Mouse (Mus musculus): ENCODE data around the gene Rbbp6.
A peak's percentile ranks its signal among the peaks of the same experiment; 100 is the strongest.

Rbbp6 gene

DNA sequence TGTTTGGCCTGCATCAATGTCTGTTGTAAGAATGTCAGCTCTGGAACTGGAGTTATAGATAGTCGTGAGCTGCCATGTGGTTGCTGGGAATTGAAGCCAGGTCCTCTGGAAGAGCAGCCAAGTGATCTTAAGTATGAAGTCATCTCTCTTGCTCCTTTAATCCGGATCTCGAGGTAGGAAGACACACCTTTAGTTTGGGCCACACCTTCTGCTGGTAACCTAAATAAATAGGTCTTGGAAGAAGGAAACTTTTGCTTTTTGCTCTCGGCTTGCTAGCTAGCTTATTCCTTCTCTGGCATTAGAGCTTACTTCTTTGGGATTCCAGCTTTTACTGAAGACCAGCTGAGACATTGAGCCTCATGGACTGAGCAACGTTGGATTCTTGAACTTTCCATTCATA lies at the start of gene Rbbp6:
TSS of gene Rbbp6 (plus strand) at position 301 of the 400 bp plus-strand sequence.
- DNase-seq (ENCODE audit: low spot score), result no peak

DNA sequence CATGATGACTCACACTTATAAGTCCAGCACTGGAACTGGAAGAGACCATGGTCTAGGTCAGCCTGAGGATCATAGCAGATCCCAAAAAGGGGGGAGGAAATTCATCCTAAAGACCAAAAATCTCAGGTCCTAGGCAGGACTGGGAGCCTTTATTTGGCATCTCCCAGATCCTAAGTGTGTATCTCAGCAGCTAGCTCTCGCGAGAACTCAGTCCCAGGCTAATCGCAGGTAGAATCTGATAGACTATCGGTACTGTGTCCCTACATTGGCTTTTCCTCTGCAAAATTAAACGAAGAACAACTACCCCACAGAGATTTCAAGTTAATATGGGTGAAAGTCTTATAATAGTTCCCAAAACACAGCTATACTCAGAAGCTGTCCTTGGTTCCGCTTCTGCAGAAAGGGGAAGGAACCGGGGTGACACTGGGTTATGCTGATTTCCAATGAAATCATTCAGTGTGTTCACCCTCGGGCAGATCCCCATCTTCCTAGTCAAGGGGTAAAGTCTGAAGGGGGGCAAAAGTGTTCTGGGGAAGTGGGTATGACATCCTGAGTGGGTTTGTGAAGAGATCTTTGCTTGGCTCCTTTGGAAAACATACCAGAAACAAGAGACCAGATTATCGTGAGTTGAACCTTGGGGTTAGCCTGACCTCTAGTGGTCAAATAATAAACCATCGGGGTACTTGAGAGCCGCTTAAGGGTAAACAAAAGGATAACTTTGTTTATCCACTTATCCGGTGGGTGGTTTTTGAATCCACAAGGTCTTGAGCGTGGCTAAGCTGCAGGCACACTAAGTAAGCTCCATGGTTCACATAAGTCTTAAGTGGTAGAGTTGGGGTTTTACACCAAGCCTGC lies 45.5 kb upstream of the Rbbp6 start:
- peak; percentile 61 for DNase-seq (ENCODE audit: low spot score)

DNA sequence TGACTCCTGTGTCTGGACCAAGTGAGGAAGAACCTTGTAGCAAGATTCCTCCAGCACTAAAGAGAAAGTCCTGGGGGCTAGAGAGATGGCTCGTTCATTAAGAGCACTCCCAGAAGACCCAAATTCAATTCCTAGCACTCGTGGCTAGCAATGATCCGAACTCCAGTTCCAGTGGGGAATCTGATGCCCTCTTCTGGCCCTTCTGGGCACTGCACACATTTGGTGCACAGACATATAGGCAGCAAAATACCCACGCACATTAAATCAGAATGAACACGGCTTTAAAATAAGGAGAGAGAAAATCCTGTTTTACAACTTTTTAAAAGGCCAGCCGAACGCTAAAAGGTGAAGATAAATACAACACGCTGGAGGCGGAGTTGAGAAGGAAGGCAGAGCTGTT lies 43.9 kb upstream of the Rbbp6 start:
- DNase-seq (ENCODE audit: low spot score), result no peak

DNA sequence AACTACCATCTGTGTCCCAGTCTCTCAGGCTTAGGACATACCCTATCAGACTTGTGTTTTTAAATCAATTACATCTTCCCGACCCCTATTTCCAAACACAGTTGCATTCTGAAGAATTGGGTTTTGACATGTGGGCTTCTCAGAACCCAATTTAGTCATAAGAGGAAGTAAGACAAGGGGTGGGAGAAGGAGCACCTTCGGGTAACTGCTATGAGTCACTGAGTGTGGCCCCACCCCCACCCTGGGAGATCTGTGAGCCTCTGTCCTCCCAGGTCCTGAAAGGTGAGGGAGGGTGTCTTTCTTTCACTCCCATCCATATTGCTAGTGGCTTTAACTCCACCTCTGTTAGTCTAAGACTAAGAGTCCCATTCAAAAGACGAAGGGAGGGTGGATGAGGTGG lies 41.2 kb upstream of the Rbbp6 start:
- no peak for DNase-seq (ENCODE audit: low spot score)

DNA sequence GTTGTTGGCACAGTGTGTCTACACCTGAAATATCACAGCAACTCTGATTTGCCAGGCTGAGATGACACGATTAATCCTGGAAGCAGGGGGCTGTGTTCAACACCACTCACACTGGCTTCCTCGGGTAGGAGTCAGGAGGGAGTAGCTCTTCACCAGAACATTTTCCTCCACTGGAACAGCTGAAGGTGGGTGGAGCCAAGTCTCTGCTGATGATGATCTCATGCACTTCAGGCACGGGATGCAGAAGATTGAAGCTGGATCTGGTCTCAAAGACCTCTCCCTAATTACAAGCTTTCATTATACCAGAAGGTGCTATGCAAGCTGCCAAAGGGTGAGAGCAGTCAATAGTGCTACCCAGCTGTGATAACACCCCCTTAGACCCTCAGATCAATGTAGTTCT lies 35.0 kb upstream of the Rbbp6 start:
- no peak for DNase-seq (ENCODE audit: low spot score)

DNA sequence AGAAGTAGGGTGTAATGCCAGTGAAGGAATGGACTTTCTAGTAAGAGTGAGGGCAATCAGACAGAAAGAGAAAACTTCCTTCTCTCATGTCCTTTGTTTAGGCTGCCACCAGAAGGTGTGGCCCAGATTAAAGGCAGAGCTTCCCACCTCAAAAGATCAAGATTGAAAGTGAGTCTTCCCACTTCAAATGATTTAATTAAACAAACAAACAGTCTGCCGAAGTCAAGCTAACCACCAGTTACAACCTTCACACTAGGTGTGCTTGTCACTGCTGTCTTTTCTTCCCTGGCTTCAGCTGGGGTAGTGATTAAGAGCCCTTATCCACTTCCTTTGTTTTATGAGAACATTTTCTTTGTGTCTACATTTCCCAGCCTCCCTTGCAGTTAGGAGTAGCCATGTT lies 33.3 kb upstream of the Rbbp6 start:
- no peak for DNase-seq (ENCODE audit: low spot score)

DNA sequence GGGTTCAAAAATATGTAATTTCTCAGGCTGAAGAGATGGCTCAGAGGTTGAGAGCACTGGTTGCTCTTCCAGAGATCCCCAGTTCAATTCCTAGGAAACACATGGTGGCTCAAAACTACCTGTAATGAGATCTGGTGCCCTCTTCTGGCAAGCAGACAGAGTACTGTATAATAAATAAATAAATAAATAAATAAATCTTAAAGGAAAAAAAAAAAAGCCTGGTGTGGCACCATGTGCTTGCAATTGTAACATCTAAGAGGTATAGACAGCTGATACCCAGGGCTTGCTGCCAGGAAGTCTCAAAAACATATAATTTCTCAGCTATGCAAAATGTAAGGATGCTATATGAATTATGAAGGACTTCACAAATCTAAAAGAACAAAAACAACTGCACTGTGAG lies 28.9 kb upstream of the Rbbp6 start:
- DNase-seq (ENCODE audit: low spot score), result no peak

DNA sequence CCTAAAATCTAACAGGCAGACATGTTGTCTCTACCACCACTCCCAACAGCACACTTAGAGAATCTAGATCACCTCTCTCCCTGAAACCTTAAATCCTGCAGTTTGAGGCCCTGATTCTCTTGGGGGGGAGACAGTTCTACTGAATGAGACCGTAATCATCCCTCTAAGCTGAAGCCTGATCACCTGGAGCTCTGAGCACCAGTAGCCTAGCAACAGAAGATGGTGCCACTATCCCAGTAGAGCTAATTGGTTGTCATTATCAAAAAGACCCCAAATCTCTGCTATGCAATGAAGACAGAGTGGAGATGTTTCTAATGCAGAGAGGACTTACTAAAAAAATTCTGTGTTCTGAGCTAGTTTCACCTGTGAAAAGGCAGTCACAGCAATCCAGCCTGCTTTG lies 27.3 kb upstream of the Rbbp6 start:
- DNase-seq (ENCODE audit: low spot score), result no peak

DNA sequence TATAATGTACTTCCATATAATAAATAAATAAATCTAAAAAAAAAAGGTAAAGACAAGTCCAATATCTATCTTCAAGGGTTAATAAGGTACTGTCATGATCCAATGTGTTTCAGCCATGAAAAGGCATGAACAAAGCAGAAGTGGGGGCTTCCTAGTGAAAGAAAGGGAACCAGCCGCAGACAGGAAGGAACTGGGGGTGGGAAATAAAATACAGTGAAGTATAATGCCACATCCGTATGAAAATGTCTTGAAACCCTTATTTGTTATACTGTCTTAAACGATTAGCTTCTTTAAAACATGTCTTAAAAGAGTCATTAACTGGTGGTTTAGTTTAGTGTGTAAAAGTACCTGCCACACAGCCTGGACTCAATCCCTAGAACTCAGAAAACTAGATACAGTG lies 26.3 kb upstream of the Rbbp6 start:
- DNase-seq (ENCODE audit: low spot score), result no peak

DNA sequence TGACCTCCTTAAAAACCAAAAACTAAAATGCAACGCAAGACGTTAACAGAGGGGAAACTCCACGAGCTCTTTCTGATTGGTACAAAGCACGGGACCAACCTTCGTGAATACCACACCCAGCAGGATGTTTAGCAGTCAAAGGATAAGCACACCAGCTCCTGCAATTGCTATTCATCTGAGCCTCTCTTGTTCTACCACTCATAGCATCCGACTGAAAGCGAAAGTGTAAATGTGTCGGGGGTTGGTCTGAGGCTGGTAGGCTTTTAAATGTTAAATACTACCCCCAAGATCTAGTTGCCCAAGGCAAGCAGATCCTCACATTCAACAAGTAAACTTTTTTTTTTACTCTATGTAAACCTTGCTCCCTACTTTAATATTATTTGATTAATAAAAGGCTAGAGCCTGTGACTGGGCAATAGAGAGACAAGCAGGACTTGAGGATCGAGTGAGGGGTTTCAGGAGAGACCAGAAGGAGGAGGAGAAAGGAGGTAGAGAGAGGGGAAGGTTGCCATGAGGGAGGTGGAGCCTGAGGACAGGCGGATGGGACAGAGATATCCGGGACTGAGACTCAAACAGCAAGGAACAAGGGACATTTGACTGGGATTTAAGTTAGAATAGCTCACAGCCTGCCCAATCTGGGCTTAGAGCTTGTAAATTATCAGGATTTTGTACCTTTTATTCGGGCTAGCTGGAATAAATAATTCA lies 25.0 kb upstream of the Rbbp6 start:
- DNase-seq (ENCODE audit: low spot score), result no peak

DNA sequence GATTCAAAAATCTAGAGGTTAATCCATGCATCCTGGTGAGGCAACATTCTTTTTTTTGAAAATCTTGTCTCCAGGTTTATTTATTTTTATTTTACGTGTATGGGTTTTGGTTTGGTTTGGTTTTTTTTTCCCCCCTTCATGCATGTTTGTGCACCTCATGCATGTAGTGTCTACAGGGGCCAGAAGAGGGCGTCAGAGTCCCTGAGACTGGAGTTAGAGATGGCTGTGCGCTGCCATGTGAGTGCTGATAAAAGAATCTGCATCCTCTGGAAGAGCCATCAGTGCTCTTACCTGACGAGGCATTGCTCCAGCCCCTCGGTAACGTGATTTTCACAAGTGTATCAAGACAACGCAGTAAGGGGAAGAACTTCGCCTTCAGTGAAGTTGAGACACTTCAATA lies 23.4 kb upstream of the Rbbp6 start:
- DNase-seq (ENCODE audit: low spot score), result no peak

DNA sequence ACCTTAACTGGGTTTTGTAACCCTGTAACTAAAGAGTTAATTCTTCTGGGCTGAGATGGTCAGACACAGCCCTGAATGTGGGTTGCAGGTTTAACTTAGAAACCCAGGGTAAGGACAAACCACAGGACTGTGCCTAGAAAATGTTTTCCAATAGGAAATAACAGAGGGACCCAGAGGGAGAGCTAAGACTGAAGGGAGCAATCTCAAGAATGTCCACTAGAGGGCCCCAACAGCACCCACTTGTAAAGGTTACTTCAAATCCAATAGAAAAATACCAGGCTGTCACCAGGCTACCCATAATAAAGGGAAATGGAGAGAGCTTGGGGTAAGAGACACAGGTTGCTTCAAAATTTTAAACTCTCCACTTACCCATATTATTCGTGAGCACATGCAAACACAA lies 20.3 kb upstream of the Rbbp6 start:
- DNase-seq (ENCODE audit: low spot score), result peak; percentile 91

DNA sequence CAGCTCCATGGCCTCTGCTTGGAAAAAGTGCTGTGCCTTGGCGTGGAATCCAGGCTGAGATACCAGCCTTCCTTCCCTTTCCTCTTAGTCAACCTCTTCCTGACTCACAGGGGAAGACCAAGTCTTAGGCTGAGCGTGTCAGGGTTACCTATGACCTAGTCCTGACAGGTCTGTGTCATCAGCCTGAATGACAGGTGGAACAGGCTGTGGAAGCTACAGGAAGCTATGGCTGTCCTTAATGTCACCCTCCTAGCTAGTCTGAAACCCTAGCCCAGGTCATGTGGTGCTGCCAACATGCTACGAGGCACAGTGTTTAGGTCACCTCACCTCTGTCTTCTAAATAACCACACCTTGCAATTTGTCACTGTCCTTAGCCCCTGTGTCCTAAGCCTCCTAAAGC lies 16.2 kb upstream of the Rbbp6 start:
- DNase-seq (ENCODE audit: low spot score), result no peak

DNA sequence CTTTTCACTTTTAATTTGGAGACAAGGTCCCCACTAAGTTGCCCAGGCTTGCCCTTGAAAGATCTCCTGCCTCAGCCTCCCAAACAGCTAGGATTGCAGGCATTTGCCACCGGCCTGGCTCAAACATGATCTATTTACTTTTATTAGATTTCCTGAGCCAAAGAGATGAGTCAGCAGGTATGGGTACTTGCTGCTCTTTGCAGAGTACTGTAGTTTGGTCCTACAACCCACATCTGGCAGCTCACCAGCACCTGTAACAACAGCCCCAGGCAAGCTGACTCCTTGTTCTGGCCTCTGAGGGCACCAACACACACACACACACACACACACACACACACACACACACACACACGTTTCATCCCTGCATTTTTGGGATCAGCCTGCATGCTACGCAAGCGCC lies 14.0 kb upstream of the Rbbp6 start:
- no peak for DNase-seq (ENCODE audit: low spot score)

DNA sequence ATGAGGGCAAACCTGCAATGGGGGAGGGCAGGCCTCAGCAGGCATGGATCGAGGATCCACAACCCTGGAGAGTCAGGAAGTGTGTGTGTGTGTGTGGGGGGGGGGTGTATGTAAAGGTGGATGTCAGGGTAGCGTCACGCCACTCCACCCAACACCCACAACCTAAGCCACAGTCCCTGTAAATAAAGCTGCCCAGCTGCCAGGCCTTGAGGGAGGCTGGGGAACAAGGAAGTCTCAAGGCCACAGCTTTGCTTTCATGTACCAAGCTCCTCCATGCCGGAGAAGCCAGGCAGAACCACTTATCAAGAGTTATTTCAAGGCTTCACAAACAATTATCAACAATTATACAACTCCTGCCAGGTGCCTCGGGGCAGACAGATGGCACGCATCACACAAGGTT lies 13.4 kb upstream of the Rbbp6 start:
- DNase-seq (ENCODE audit: low spot score), result no peak

DNA sequence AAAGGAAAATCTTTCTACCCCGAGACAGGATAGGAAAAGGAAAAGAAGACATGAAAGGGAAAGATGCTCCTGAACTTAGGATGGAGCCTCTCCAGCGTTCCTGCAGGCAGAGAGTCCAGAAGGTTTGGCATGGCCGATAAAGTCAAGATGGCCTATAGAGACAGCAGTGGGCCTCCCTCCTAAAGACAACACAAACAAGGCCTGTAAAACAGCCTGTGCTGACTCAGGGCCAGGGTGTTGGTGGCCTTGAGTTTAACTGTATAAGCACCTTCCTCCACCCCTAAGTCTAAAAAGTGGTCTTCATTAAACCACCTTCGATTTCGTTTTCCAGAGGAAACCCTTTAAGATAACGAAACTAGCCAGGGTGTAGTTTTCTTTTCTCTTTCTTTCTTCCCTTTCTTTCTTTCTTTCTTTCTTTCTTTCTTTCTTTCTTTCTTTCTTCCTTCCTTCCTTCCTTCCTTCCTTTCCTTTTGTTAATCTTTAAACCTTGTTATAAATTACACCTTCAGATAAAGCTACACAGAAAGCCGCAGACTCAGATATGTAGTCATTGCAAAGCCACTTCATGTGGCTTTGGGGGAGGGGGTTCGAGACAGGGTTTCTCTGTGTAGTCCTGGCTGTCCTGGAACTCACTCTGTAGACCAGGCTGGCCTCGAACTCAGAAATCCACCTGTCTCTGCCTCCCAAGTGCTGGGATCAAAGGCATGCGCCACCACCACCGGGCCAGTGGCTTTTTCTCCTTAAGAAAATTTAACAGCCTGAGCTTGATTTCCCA lies 10.8 kb upstream of the Rbbp6 start:
- no peak for DNase-seq (ENCODE audit: low spot score)

DNA sequence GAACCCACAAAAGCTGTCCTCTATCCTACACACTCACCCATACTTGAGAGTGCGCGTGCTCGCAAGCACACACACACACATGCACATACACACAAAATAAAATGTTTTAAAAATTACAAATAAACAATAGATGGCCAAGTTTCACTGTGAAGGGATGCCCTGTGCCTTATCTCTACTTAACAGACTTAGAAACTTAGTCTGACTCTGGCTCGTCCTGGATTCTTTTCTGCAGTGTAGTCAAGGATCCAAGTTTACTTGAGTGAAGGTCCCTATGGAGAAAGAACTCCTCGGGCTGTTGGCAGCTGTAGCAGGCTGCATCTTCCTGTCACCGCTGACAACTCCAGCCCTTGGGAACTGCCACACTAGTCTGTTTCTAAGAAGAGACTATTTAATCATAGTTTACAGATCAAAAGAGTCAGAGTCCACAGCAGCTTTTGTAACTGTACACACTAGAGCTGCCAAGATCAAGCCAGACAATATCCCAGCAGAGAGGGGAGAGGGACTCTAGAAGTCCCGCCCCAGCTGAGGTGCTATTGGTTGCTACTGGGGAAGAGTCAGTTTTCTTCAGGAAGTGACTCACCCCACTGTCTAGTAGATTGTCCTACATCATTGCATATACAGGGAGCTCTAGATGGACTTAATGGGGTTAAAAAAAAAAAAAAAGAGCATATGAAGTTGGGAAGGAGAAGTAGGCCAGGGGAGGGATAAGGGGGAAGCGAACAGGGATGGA lies 10.1 kb upstream of the Rbbp6 start:
- DNase-seq (ENCODE audit: low spot score), result no peak

DNA sequence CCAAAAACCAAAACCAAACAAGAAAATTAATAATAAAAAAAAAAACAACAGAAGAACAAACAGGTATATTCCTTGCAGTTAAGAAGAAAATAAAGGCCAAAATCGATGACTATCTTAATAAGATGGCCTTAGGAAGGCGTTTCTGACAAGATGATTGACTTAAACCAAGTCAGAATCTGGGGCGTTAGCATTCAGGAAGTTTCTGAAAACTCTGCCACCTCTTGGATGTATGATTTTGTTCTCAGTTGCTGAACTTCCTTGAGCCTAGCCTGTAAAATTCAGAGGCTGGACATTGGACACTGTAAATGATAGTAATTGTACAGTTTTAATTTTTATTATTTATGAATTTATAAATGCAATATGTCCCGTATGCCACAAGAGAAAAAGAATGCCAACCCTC lies 3.3 kb downstream of the Rbbp6 start:
- no peak for DNase-seq (ENCODE audit: low spot score)

DNA sequence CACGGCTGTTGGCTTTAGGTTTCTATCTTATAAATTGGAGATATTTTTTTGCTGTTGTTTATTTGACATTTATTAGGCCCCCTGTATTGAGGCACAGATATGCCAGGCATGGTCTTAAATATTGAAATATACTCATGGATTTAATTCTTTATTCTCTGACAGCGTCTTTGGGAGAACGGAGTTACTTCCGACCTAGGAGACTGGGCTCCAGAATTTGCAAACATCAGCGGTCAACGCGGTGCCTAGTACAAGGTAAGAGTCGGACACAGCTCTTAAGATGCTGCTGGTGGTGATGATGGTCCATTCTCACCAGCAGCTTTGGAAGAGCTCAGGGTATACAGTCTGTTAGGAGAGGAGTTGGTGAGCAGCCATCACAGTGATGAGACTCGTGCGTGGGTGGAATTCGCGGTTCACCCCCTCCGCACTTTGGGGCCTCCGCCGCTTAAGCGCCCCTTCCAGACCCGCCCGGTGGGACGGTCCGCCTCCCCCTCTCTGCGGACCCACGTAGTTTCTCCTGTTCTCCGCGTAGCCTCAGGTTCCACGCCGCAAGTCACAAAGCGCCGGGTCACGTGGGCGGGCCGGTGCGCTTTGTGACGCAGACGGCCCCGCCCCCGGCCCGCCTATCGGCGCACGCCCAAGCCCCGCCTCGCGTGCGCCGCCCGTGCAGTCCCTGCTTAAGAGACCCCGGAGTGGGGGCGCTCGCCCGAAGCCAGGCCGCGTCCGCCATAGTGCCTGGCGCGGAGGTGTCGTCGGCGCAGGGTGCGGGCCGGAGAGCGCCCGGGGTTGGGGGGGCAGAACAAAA lies 3.9 kb downstream of the Rbbp6 start:
- DNase-seq (ENCODE audit: low spot score), result peak; percentile 95

DNA sequence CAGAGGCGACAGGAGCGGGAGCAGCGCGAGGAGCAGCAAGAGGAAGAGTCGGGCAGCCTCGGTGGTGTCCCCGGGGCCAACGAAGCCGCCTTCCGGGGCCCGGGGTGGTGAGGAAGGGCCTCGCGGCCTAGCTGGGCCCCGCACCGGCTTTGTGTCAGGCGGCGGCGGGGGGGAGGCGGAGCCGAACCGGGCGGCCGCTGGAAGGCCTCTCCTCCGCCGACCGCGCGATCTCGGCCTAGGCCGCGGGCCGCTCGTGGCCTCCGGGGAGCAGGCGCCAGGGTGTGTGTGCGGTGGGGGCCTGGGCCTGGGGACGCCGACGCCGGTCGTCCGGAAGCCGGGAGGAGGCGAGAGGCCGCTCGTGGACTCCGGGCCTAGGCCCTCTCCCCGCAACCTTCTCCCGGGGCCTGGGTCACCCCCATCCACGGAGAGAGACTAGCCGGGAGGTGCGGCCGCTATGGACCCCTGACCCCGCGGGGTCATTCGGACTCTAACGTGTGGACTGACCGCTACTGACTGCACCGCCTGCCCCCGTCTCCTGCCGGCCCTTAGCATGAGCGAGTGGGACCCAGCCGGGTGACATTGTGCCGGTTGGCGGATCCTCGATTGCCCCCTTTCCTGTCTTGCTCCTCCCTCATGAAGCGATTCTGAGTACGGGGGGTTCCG lies 4.8 kb downstream of the Rbbp6 start:
- DNase-seq (ENCODE audit: low spot score), result peak; percentile 33

All from layer of hippocampus, adult 11-12 months (tissue).